Mouse (Mus musculus) ES-Bruce4 (cell line): ENCODE results near the gene Prr22.

ENCODE experiments used
- CTCF ChIP-seq: IDR thresholded peaks from one replicate; pipeline ENCODE4 v1.8.1; 2011; ENCODE audit warnings: low read depth, low read length
- EP300 ChIP-seq: IDR thresholded peaks from 2 replicates; pipeline ENCODE4 v1.6.1; 2011; ENCODE audit warnings: low read depth, low read length; ENCODE audit not compliant: insufficient read depth
- POLR2A ChIP-seq: IDR thresholded peaks from one replicate; pipeline ENCODE4 v1.8.1; 2011; ENCODE audit warnings: low read length; ENCODE audit not compliant: insufficient read depth

- no peak for TF ChIP-seq CTCF
- no peak for TF ChIP-seq POLR2A
- TF ChIP-seq EP300, result peak; percentile 66
Observed at GRCm38 (mm10) chr17:56727029-56727649, 42.9 kb upstream of the Prr22 start.
